Mouse (Mus musculus): Measurements from ENCODE around the gene Gm3336. TPM values are rescaled to one million over a fixed set of nuclear protein-coding genes. Genes with fewer than 3 reads are reported as not detected.

Gm3336 gene
- total RNA-seq, 1 experiment, result 1.8 TPM

DNA sequence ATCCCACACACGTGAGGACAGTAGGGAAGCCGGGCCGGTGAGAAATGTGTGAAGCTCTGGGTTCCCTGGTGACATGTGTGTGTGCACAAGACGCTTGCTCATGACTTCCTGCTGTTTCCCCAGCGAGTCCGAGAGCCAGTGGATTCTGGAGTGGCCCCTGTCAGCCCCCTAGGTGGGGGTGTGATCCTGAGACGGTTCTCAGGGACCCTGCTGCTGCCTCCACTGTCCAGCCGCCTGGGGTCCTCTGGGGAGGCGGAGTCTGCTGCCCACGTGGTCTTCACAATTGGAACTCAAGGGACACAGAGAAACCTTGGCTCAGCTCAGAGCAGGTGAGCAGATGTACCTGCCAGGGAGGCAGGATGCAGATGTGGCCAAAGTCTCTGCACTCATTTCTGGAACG lies 8.4 kb downstream of the Gm3336 start:
- no peak overlapping the region for H3K9ac ChIP-seq (ENCODE audit: insufficient read depth, low read depth, low read length, poor library complexity, severe bottlenecking)
- H3K4me1 ChIP-seq (ENCODE audit: control insufficient read depth in 2 of 2, insufficient read depth in 2 of 2, low read length in 2 of 2, poor library complexity in 1 of 2), result peaks cover 1 to 11% of the 10 kb centered on the region in 2 experiments; a peak in 2 of 4 replicates
- TF ChIP-seq CHD2 (IDR thresholded peaks at IDR 0.05; ENCODE audit: low read depth, low read length) (no peak), MAFK (IDR thresholded peaks at IDR 0.05; ENCODE audit: insufficient read depth, low read depth, low read length) (no peak), HCFC1 (IDR thresholded peaks at IDR 0.05; ENCODE audit: borderline replicate concordance, insufficient read depth, low read length) (no peak), ZC3H11A (IDR thresholded peaks at IDR 0.05; ENCODE audit: borderline replicate concordance, low read depth, low read length) (no peak), ZNF384 (IDR thresholded peaks at IDR 0.05; ENCODE audit: low read depth, low read length) (no peak)
- DNase-seq (ENCODE audit: low read depth, low spot score), result no peak
- H3K9me3 ChIP-seq (ENCODE audit: control insufficient read depth, insufficient read depth, low read depth, low read length), result no peaks in the 10 kb centered on the region
- H3K4me3 ChIP-seq (ENCODE audit: insufficient read depth in 1 of 2, low read depth in 1 of 2, low read length in 2 of 2, poor library complexity in 1 of 2, severe bottlenecking in 1 of 2), result no peak overlapping the region
- in situ Hi-C loops (cut with MboI; ENCODE audit: low sequenced_read_pairs in 2 of 2, unreplicated experiment in 2 of 2), result no loop called here
- H3K36me3 ChIP-seq (ENCODE audit: control insufficient read depth, insufficient read depth, low read length, poor library complexity, severe bottlenecking), result no peaks in the 10 kb centered on the region
- no peak overlapping the region for H3K27ac ChIP-seq (ENCODE audit: insufficient read depth, low read depth, low read length, poor library complexity, severe bottlenecking)

DNA sequence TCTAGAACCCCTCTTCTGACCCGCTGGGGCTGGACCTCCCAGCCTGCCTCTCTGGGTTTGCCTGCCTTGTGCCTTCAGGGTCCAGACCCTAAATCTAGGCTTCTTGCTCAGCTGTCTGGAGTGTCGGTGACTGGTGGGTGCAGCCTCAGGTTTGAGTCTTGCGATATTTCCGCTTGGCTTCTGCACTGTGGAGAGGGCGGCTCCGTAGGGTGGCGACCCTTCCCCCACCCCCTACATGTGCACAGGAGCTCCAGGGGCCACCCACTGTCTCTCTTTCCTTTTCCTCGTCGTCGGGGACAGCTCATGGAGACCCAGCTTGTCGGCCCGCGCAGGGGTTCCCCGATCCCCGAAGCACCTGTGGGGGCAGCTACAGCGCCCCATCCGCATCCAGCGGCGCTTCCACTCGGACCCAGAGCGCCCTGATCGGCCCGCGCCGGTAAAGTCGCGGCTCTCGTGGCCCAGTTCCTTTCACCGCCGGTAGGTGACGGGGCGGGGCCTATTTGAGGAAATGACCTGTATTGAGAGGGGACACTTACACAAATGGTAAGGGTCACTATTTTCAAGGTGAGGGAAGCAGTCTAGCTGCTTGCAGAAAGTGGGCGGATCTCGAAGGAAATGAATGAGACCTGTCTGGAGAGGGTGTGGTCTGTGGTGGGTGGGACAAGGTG lies 11.6 kb downstream of the Gm3336 start:
- peak overlapping the region; percentile 66 to 72 for H3K4me3 ChIP-seq (ENCODE audit: insufficient read depth in 1 of 2, low read depth in 1 of 2, low read length in 2 of 2, poor library complexity in 1 of 2, severe bottlenecking in 1 of 2)
- H3K27ac ChIP-seq (ENCODE audit: insufficient read depth, low read depth, low read length, poor library complexity, severe bottlenecking), result no peak overlapping the region
- H3K4me1 ChIP-seq (ENCODE audit: control insufficient read depth in 2 of 2, insufficient read depth in 2 of 2, low read length in 2 of 2, poor library complexity in 1 of 2), result peaks cover 1 to 18% of the 10 kb centered on the region in 2 experiments; a peak in 2 of 4 replicates
- peak overlapping the region; percentile 69 for H3K9ac ChIP-seq (ENCODE audit: insufficient read depth, low read depth, low read length, poor library complexity, severe bottlenecking)
- H3K36me3 ChIP-seq (ENCODE audit: control insufficient read depth, insufficient read depth, low read length, poor library complexity, severe bottlenecking), result no peaks in the 10 kb centered on the region
- H3K9me3 ChIP-seq (ENCODE audit: control insufficient read depth, insufficient read depth, low read depth, low read length), result no peaks in the 10 kb centered on the region
- in situ Hi-C loops (cut with MboI; ENCODE audit: low sequenced_read_pairs in 2 of 2, unreplicated experiment in 2 of 2), result no loop called here
- TF ChIP-seq HCFC1 (IDR thresholded peaks at IDR 0.05; ENCODE audit: borderline replicate concordance, insufficient read depth, low read length), result no peak
- TF ChIP-seq MAFK (IDR thresholded peaks at IDR 0.05; ENCODE audit: insufficient read depth, low read depth, low read length), result no peak
- no peak for TF ChIP-seq CHD2 (IDR thresholded peaks at IDR 0.05; ENCODE audit: low read depth, low read length)
- no peak for TF ChIP-seq ZC3H11A (IDR thresholded peaks at IDR 0.05; ENCODE audit: borderline replicate concordance, low read depth, low read length)
- TF ChIP-seq ZNF384 (IDR thresholded peaks at IDR 0.05; ENCODE audit: low read depth, low read length), result no peak
- peak; percentile 53 for DNase-seq (ENCODE audit: low read depth, low spot score)

DNA sequence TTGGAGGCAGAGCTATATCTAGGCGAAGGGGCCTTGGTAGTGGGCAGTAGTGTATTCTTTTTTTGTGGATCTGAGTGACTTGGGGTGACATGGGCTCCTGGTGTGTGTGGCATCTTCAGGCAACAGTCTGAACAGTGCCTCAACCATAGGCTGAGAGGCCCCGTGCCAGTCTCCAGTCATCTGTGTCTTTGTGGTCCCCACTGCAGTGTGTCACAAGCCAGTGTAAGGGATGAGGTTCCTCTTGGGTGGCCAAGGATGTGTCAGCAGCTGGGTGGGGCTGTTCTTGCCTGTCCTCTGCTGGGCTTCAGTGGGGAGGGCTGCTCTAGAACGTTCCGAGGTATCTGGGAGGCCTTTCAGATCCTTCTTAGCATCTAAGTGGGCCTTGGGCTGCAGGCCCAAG lies 12.6 kb downstream of the Gm3336 start:
- in situ Hi-C loops (cut with MboI; ENCODE audit: low sequenced_read_pairs in 2 of 2, unreplicated experiment in 2 of 2), result no loop called here
- DNase-seq (ENCODE audit: low read depth, low spot score), result no peak
- TF ChIP-seq ZNF384 (IDR thresholded peaks at IDR 0.05; ENCODE audit: low read depth, low read length), result no peak
- TF ChIP-seq CHD2 (IDR thresholded peaks at IDR 0.05; ENCODE audit: low read depth, low read length), result no peak
- TF ChIP-seq MAFK (IDR thresholded peaks at IDR 0.05; ENCODE audit: insufficient read depth, low read depth, low read length), result no peak
- TF ChIP-seq ZC3H11A (IDR thresholded peaks at IDR 0.05; ENCODE audit: borderline replicate concordance, low read depth, low read length), result no peak
- no peak for TF ChIP-seq HCFC1 (IDR thresholded peaks at IDR 0.05; ENCODE audit: borderline replicate concordance, insufficient read depth, low read length)
- Histone ChIP-seq H3K4me1 (ENCODE audit: control insufficient read depth in 2 of 2, insufficient read depth in 2 of 2, low read length in 2 of 2, poor library complexity in 1 of 2) (peaks cover 1 to 18% of the 10 kb centered on the region in 2 experiments; a peak in 2 of 4 replicates), H3K4me3 (ENCODE audit: insufficient read depth in 1 of 2, low read depth in 1 of 2, low read length in 2 of 2, poor library complexity in 1 of 2, severe bottlenecking in 1 of 2) (no peak overlapping the region), H3K9me3 (ENCODE audit: control insufficient read depth, insufficient read depth, low read depth, low read length) (no peaks in the 10 kb centered on the region), H3K27ac (ENCODE audit: insufficient read depth, low read depth, low read length, poor library complexity, severe bottlenecking) (no peak overlapping the region), H3K36me3 (ENCODE audit: control insufficient read depth, insufficient read depth, low read length, poor library complexity, severe bottlenecking) (no peaks in the 10 kb centered on the region), H3K9ac (ENCODE audit: insufficient read depth, low read depth, low read length, poor library complexity, severe bottlenecking) (no peak overlapping the region)

DNA sequence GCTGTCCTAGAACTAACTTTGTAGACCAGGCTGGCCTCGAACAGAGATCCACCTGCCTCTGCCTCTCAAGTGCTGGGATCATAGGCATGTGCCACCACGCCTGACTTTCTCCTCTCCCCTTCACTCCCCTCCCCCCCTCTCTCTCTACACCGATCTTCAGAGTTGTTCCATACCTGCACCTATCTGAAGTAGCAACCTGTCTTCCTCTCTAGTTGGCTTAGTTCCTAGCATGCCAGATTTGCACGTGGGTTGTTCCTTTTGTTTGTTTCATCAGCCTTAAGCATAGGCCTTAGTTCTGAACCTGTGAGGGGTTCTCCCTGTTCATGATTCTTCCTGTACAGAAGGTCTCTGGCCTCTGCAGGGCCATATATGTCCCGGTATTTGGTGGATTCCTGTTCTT lies 19.4 kb downstream of the Gm3336 start:
- no peak for TF ChIP-seq CHD2 (IDR thresholded peaks at IDR 0.05; ENCODE audit: low read depth, low read length)
- TF ChIP-seq ZC3H11A (IDR thresholded peaks at IDR 0.05; ENCODE audit: borderline replicate concordance, low read depth, low read length), result no peak
- no peak for TF ChIP-seq MAFK (IDR thresholded peaks at IDR 0.05; ENCODE audit: insufficient read depth, low read depth, low read length)
- no peak for TF ChIP-seq HCFC1 (IDR thresholded peaks at IDR 0.05; ENCODE audit: borderline replicate concordance, insufficient read depth, low read length)
- TF ChIP-seq ZNF384 (IDR thresholded peaks at IDR 0.05; ENCODE audit: low read depth, low read length), result no peak
- Histone ChIP-seq H3K36me3 (ENCODE audit: control insufficient read depth, insufficient read depth, low read length, poor library complexity, severe bottlenecking) (no peaks in the 10 kb centered on the region), H3K4me1 (ENCODE audit: control insufficient read depth in 2 of 2, insufficient read depth in 2 of 2, low read length in 2 of 2, poor library complexity in 1 of 2) (peaks cover 0 to 3% of the 10 kb centered on the region in 2 experiments; a peak in 2 of 4 replicates), H3K27ac (ENCODE audit: insufficient read depth, low read depth, low read length, poor library complexity, severe bottlenecking) (no peak overlapping the region), H3K9ac (ENCODE audit: insufficient read depth, low read depth, low read length, poor library complexity, severe bottlenecking) (no peak overlapping the region), H3K9me3 (ENCODE audit: control insufficient read depth, insufficient read depth, low read depth, low read length) (no peaks in the 10 kb centered on the region), H3K4me3 (ENCODE audit: insufficient read depth in 1 of 2, low read depth in 1 of 2, low read length in 2 of 2, poor library complexity in 1 of 2, severe bottlenecking in 1 of 2) (no peak overlapping the region)
- in situ Hi-C loops (cut with MboI; ENCODE audit: low sequenced_read_pairs in 2 of 2, unreplicated experiment in 2 of 2), result no loop called here
- DNase-seq (ENCODE audit: low read depth, low spot score), result no peak

All from ES-E14 (cell line).